Mouse (Mus musculus) cerebral cortex, adult 2 months (tissue): ENCODE measurements around the gene 1700001O22Rik.

Experiments used
- WGBS: fragments of 180-500 bp; shearing (Covaris S2); methylation state at CpG from one replicate; pipeline ENCODE4 v1.1.7; 2018; 5-methylcytosine and 5-hydroxymethylcytosine counted together

The 1700001O22Rik gene

GRCm38 (mm10) chr2:30803604-30804003 lies at the start of gene 1700001O22Rik:
TSS of gene 1700001O22Rik (minus strand) at chr2:30803661.
- 90% methylated on average over 3 of the region's 3 CpGs for WGBS

GRCm38 (mm10) chr2:30852771-30853313 lies 49.4 kb upstream of the 1700001O22Rik start:
- WGBS: 48% methylated on average over 20 of the region's 20 CpGs

- 68% methylated on average over 6 of the region's 6 CpGs for WGBS
Observed at GRCm38 (mm10) chr2:30850581-30850980, 47.1 kb upstream of the 1700001O22Rik start.

GRCm38 (mm10) chr2:30848184-30848583 lies 44.7 kb upstream of the 1700001O22Rik start:
- 59% methylated on average over 8 of the region's 8 CpGs for WGBS

- WGBS: 74% methylated on average over 6 of the region's 6 CpGs
Observed at GRCm38 (mm10) chr2:30846723-30847122, 43.3 kb upstream of the 1700001O22Rik start.

- 93% methylated on average over 8 of the region's 8 CpGs for WGBS
Observed at GRCm38 (mm10) chr2:30846236-30846635, 42.8 kb upstream of the 1700001O22Rik start.

GRCm38 (mm10) chr2:30845152-30846070 lies 42.0 kb upstream of the 1700001O22Rik start:
- 2% methylated on average over 80 of the region's 80 CpGs for WGBS

- 50% methylated on average over 10 of the region's 10 CpGs for WGBS
Observed at GRCm38 (mm10) chr2:30842615-30843014, 39.2 kb upstream of the 1700001O22Rik start.

GRCm38 (mm10) chr2:30836238-30836990 lies 33.0 kb upstream of the 1700001O22Rik start:
- WGBS: 21% methylated on average over 21 of the region's 21 CpGs

GRCm38 (mm10) chr2:30834373-30835022 lies 31.0 kb upstream of the 1700001O22Rik start, which contains the start of gene Prrx2:
TSS of gene Prrx2 (plus strand) at chr2:30834972.
- WGBS: 71% methylated on average over 7 of the region's 10 CpGs

- 83% methylated on average over 5 of the region's 5 CpGs for WGBS
Observed at GRCm38 (mm10) chr2:30833644-30834043, 30.2 kb upstream of the 1700001O22Rik start.

- WGBS: 50% methylated on average over 4 of the region's 4 CpGs
Observed at GRCm38 (mm10) chr2:30830283-30830795, 26.9 kb upstream of the 1700001O22Rik start, which contains the start of gene Asb6. TSS of gene Asb6 (minus strand) at chr2:30830333.

- 38% methylated on average over 5 of the region's 5 CpGs for WGBS
Observed at GRCm38 (mm10) chr2:30829315-30829714, 25.9 kb upstream of the 1700001O22Rik start.

GRCm38 (mm10) chr2:30827749-30828475 lies 24.5 kb upstream of the 1700001O22Rik start:
- under 1% methylated on average over 63 of the region's 63 CpGs for WGBS

- 23% methylated on average over 26 of the region's 26 CpGs for WGBS
Observed at GRCm38 (mm10) chr2:30826825-30827748, 23.6 kb upstream of the 1700001O22Rik start.

GRCm38 (mm10) chr2:30823385-30824153 lies 20.1 kb upstream of the 1700001O22Rik start:
- WGBS: 59% methylated on average over 13 of the region's 13 CpGs

- 88% methylated on average over 8 of the region's 8 CpGs for WGBS
Observed at GRCm38 (mm10) chr2:30822460-30822859, 19.0 kb upstream of the 1700001O22Rik start.

GRCm38 (mm10) chr2:30821073-30821472 lies 17.6 kb upstream of the 1700001O22Rik start:
- 86% methylated on average over 3 of the region's 3 CpGs for WGBS

- WGBS: 95% methylated on average over 5 of the region's 5 CpGs
Observed at GRCm38 (mm10) chr2:30819873-30820272, 16.4 kb upstream of the 1700001O22Rik start.
